Mouse (Mus musculus) neural tube, embryonic 13.5 days (tissue): ENCODE results near the gene Olfr697. TPM values are rescaled to one million over a fixed set of nuclear protein-coding genes. Genes with fewer than 3 reads are reported as not detected.
"Not testable (repeated sequence)": the region's sequence is repeated elsewhere in the genome, so short reads cannot be mapped to it uniquely, and the experiment has no call there.

Source experiments
- ATAC-seq: fragments of 200-750 bp; cut with Nextera tagmentation; 2 replicates; pipeline ENCODE4 v1.8.0; 2017; ENCODE audit warnings: low read depth, mild to moderate bottlenecking, moderate TSS enrichment, moderate library complexity
- H3K27ac ChIP-seq: fragments of 300-500 bp; sonication (generic); replicated peaks from 2 replicates; pipeline ENCODE4 v1.5.1; 2015; ENCODE audit warnings: moderate library complexity, mild to moderate bottlenecking, inconsistent platforms
- H3K27me3 ChIP-seq: fragments of 300-500 bp; sonication (generic); 2 replicates; pipeline ENCODE4 v1.6.1; 2015; ENCODE audit warnings: mild to moderate bottlenecking, inconsistent platforms
- H3K36me3 ChIP-seq: fragments of 300-500 bp; sonication (generic); 2 replicates; pipeline ENCODE4 v1.6.1; 2015; ENCODE audit warnings: mild to moderate bottlenecking, inconsistent platforms
- H3K4me1 ChIP-seq: fragments of 300-500 bp; sonication (generic); replicated peaks from 2 replicates; pipeline ENCODE4 v1.6.1; 2015; ENCODE audit warnings: inconsistent platforms
- H3K4me2 ChIP-seq: fragments of 300-500 bp; sonication (generic); 2 replicates; pipeline ENCODE4 v1.6.1; 2015; ENCODE audit warnings: inconsistent platforms, mild to moderate bottlenecking, moderate library complexity
- H3K4me3 ChIP-seq: fragments of 300-500 bp; sonication (generic); 2 replicates; pipeline ENCODE4 v1.5.1; 2015; ENCODE audit warnings: mild to moderate bottlenecking, inconsistent platforms
- H3K9ac ChIP-seq: fragments of 300-500 bp; sonication (generic); 2 replicates; pipeline ENCODE4 v1.6.1; 2015; ENCODE audit warnings: moderate library complexity, mild to moderate bottlenecking, inconsistent platforms
- H3K9me3 ChIP-seq: fragments of 300-500 bp; sonication (generic); 2 replicates; pipeline ENCODE4 v1.6.1; 2016; ENCODE audit warnings: inconsistent platforms
- WGBS: fragments of 180-500 bp; shearing (Covaris S2); methylation state at CpG from one replicate; pipeline ENCODE4 v1.1.7; 2015; 5-methylcytosine and 5-hydroxymethylcytosine counted together
- polyA plus RNA-seq: library from polyadenylated mRNA; unstranded; fragments of >200 nt; fragmentation: Nextera tagmentation; extraction: Ambion mirVana; gene quantifications from 2 replicates; pipeline ENCODE4 v1.2.1, GENCODE M21; 2015

Gene Olfr697
- not detected in 2 replicates for polyA plus RNA-seq

- no peak within 1 kb of the TSS for H3K9ac ChIP-seq
- WGBS, result 89% methylated on average over 1 of the region's 1 CpGs
- H3K27ac ChIP-seq, result no peak within 1 kb of the TSS
- H3K36me3 ChIP-seq, result no peaks in the 10 kb centered on the region
- no peaks in the 10 kb centered on the region for H3K27me3 ChIP-seq
- no peaks in the 10 kb centered on the region for H3K4me1 ChIP-seq
- ATAC-seq, result no peak
- no peak within 1 kb of the TSS for H3K4me3 ChIP-seq
- no peaks in the 10 kb centered on the region for H3K9me3 ChIP-seq
- no peak within 1 kb of the TSS for H3K4me2 ChIP-seq
These were observed at the start of gene Olfr697 for GRCm38 (mm10) chr7:106742343-106742742. TSS of gene Olfr697 (minus strand) at chr7:106742443.

GRCm38 (mm10) chr7:106788330-106788729 lies 46.1 kb upstream of the Olfr697 start:
- Histone ChIP-seq H3K27ac (no peak overlapping the region), H3K9me3 (no peaks in the 10 kb centered on the region), H3K4me3 (no peak overlapping the region), H3K27me3 (no peaks in the 10 kb centered on the region), H3K36me3 (no peaks in the 10 kb centered on the region), H3K4me1 (no peaks in the 10 kb centered on the region), H3K9ac (no peak overlapping the region), H3K4me2 (no peak overlapping the region)
- no peak for ATAC-seq

- not testable (repeated sequence) for H3K27me3 ChIP-seq, H3K9ac ChIP-seq, H3K4me1 ChIP-seq, H3K9me3 ChIP-seq, H3K27ac ChIP-seq, ATAC-seq, H3K36me3 ChIP-seq, H3K4me3 ChIP-seq, H3K4me2 ChIP-seq
- WGBS, result 97% methylated on average over 2 of the region's 2 CpGs
These were observed 18.8 kb upstream of the Olfr697 start for GRCm38 (mm10) chr7:106761008-106761407.

- no peak for ATAC-seq
- H3K4me2 ChIP-seq, result no peak overlapping the region
- H3K4me1 ChIP-seq, result no peaks in the 10 kb centered on the region
- H3K27ac ChIP-seq, result no peak overlapping the region
- 0 out of 2 replicates have a peak, but pooled peaks cover 5% of the 10 kb centered on the region for H3K9me3 ChIP-seq
- H3K9ac ChIP-seq, result no peak overlapping the region
- H3K36me3 ChIP-seq, result no peaks in the 10 kb centered on the region
- no peak overlapping the region for H3K4me3 ChIP-seq
- H3K27me3 ChIP-seq, result no peaks in the 10 kb centered on the region
- WGBS, result 86% methylated on average over 2 of the region's 2 CpGs
These were observed 16.6 kb upstream of the Olfr697 start for GRCm38 (mm10) chr7:106758800-106759199.

GRCm38 (mm10) chr7:106755297-106755696 lies 13.1 kb upstream of the Olfr697 start, which contains the start of gene Olfr698:
TSS of gene Olfr698 (minus strand) at chr7:106755397.
- H3K4me2 ChIP-seq, result no peak within 1 kb of the TSS
- no peak within 1 kb of the TSS for H3K9ac ChIP-seq
- H3K36me3 ChIP-seq, result no peaks in the 10 kb centered on the region
- no peak for ATAC-seq
- no peak within 1 kb of the TSS for H3K27ac ChIP-seq
- H3K4me1 ChIP-seq, result no peaks in the 10 kb centered on the region
- no peaks in the 10 kb centered on the region for H3K27me3 ChIP-seq
- no peak within 1 kb of the TSS for H3K4me3 ChIP-seq
- H3K9me3 ChIP-seq, result no peaks in the 10 kb centered on the region

- Histone ChIP-seq H3K27me3 (no peaks in the 10 kb centered on the region), H3K9ac (no peak overlapping the region), H3K4me3 (no peak overlapping the region), H3K9me3 (no peaks in the 10 kb centered on the region), H3K4me1 (no peaks in the 10 kb centered on the region), H3K36me3 (no peaks in the 10 kb centered on the region), H3K4me2 (no peak overlapping the region), H3K27ac (no peak overlapping the region)
- no peak for ATAC-seq
- 91% methylated on average over 5 of the region's 5 CpGs for WGBS
These were observed 3.6 kb upstream of the Olfr697 start for GRCm38 (mm10) chr7:106745811-106746210.

GRCm38 (mm10) chr7:106737028-106737427 lies 5.2 kb downstream of the Olfr697 start:
- no peaks in the 10 kb centered on the region for H3K9me3 ChIP-seq
- no peaks in the 10 kb centered on the region for H3K4me1 ChIP-seq
- H3K27ac ChIP-seq, result no peak overlapping the region
- no peak overlapping the region for H3K4me2 ChIP-seq
- no peak overlapping the region for H3K9ac ChIP-seq
- ATAC-seq, result no peak
- H3K36me3 ChIP-seq, result no peaks in the 10 kb centered on the region
- H3K27me3 ChIP-seq, result no peaks in the 10 kb centered on the region
- H3K4me3 ChIP-seq, result no peak overlapping the region

GRCm38 (mm10) chr7:106733717-106734116 lies 8.5 kb downstream of the Olfr697 start:
- no peak overlapping the region for H3K4me3 ChIP-seq
- no peaks in the 10 kb centered on the region for H3K4me1 ChIP-seq
- no peak for ATAC-seq
- H3K4me2 ChIP-seq, result no peak overlapping the region
- H3K27me3 ChIP-seq, result no peaks in the 10 kb centered on the region
- no peak overlapping the region for H3K27ac ChIP-seq
- H3K9me3 ChIP-seq, result no peaks in the 10 kb centered on the region
- H3K36me3 ChIP-seq, result no peaks in the 10 kb centered on the region
- H3K9ac ChIP-seq, result no peak overlapping the region
- 42% methylated on average over 2 of the region's 2 CpGs for WGBS

- not testable (repeated sequence) for H3K36me3 ChIP-seq
These were observed 16.6 kb downstream of the Olfr697 start for GRCm38 (mm10) chr7:106725654-106726053.

GRCm38 (mm10) chr7:106716296-106716695 lies 25.9 kb downstream of the Olfr697 start, which contains the start of gene Olfr695:
TSS of gene Olfr695 (minus strand) at chr7:106716396.
- no peak within 1 kb of the TSS for H3K9ac ChIP-seq
- no peaks in the 10 kb centered on the region for H3K4me1 ChIP-seq
- H3K4me3 ChIP-seq, result no peak within 1 kb of the TSS
- H3K27ac ChIP-seq, result no peak within 1 kb of the TSS
- no peaks in the 10 kb centered on the region for H3K36me3 ChIP-seq
- ATAC-seq, result no peak
- no peak within 1 kb of the TSS for H3K4me2 ChIP-seq
- no peaks in the 10 kb centered on the region for H3K9me3 ChIP-seq
- H3K27me3 ChIP-seq, result no peaks in the 10 kb centered on the region

More at GRCm38 (mm10) chr7:106725654-106726053, 16.6 kb downstream of the Olfr697 start:
- not testable (repeated sequence) for H3K4me3 ChIP-seq, H3K4me1 ChIP-seq, H3K9ac ChIP-seq, H3K27me3 ChIP-seq, ATAC-seq, H3K4me2 ChIP-seq, H3K27ac ChIP-seq, H3K9me3 ChIP-seq
- WGBS, result 89% methylated on average over 2 of the region's 2 CpGs

GRCm38 (mm10) chr7:106711463-106711862 lies 30.8 kb downstream of the Olfr697 start:
- no peak for ATAC-seq
- Histone ChIP-seq H3K27ac (no peak overlapping the region), H3K36me3 (no peaks in the 10 kb centered on the region), H3K4me3 (no peak overlapping the region), H3K9ac (no peak overlapping the region), H3K27me3 (no peaks in the 10 kb centered on the region), H3K9me3 (no peaks in the 10 kb centered on the region), H3K4me2 (no peak overlapping the region), H3K4me1 (no peaks in the 10 kb centered on the region)
- 93% methylated on average over 6 of the region's 6 CpGs for WGBS

GRCm38 (mm10) chr7:106707705-106708104 lies 34.5 kb downstream of the Olfr697 start:
- H3K36me3 ChIP-seq, H3K4me3 ChIP-seq, ATAC-seq, H3K27me3 ChIP-seq, H3K4me2 ChIP-seq, H3K4me1 ChIP-seq, H3K9ac ChIP-seq, H3K9me3 ChIP-seq, H3K27ac ChIP-seq: not testable (repeated sequence)
- 92% methylated on average over 10 of the region's 10 CpGs for WGBS

- H3K9ac ChIP-seq, result no peak overlapping the region
- WGBS, result 76% methylated on average over 1 of the region's 1 CpGs
- H3K4me3 ChIP-seq, result no peak overlapping the region
- no peaks in the 10 kb centered on the region for H3K27me3 ChIP-seq
- no peak overlapping the region for H3K4me2 ChIP-seq
- no peak overlapping the region for H3K27ac ChIP-seq
- H3K9me3 ChIP-seq, result no peaks in the 10 kb centered on the region
- no peaks in the 10 kb centered on the region for H3K36me3 ChIP-seq
- ATAC-seq, result no peak
- no peaks in the 10 kb centered on the region for H3K4me1 ChIP-seq
These were observed 45.4 kb downstream of the Olfr697 start for GRCm38 (mm10) chr7:106696891-106697290.
